Mouse (Mus musculus) limb, embryonic 13.5 days (tissue): ENCODE measurements around the gene Esd. TPM values are rescaled to one million over a fixed set of nuclear protein-coding genes. Genes with fewer than 3 reads are reported as not detected.

ENCODE experiments used
- ATAC-seq: fragments of 200-750 bp; cut with Nextera tagmentation; 2 replicates; pipeline ENCODE4 v1.8.0; 2017; ENCODE audit warnings: low read depth, moderate number of reproducible peaks, moderate TSS enrichment; ENCODE audit not compliant: low FRiP score
- H3K27ac ChIP-seq: fragments of 300-500 bp; sonication (generic); 2 replicates; pipeline ENCODE4 v1.5.1; 2015; ENCODE audit warnings: inconsistent platforms, mild to moderate bottlenecking, moderate library complexity
- H3K27me3 ChIP-seq: fragments of 300-500 bp; sonication (generic); 2 replicates; pipeline ENCODE4 v1.6.1; 2015; ENCODE audit warnings: mild to moderate bottlenecking, inconsistent platforms
- H3K36me3 ChIP-seq: fragments of 300-500 bp; sonication (generic); 2 replicates; pipeline ENCODE4 v1.6.1; 2015; ENCODE audit warnings: inconsistent platforms, mild to moderate bottlenecking, moderate library complexity
- H3K4me1 ChIP-seq: fragments of 300-500 bp; sonication (generic); 2 replicates; pipeline ENCODE4 v1.6.1; 2015; ENCODE audit warnings: inconsistent platforms
- H3K4me2 ChIP-seq: fragments of 300-500 bp; sonication (generic); replicated peaks from 2 replicates; pipeline ENCODE4 v1.6.1; 2015; ENCODE audit warnings: inconsistent platforms, mild to moderate bottlenecking, moderate library complexity
- H3K4me3 ChIP-seq: fragments of 300-500 bp; sonication (generic); 2 replicates; pipeline ENCODE4 v1.5.1; 2015; ENCODE audit warnings: moderate library complexity, mild to moderate bottlenecking, inconsistent platforms
- H3K9ac ChIP-seq: fragments of 300-500 bp; sonication (generic); 2 replicates; pipeline ENCODE4 v1.6.1; 2015; ENCODE audit warnings: mild to moderate bottlenecking, inconsistent platforms
- H3K9me3 ChIP-seq: fragments of 300-500 bp; sonication (generic); 2 replicates; pipeline ENCODE4 v1.6.1; 2016; ENCODE audit warnings: inconsistent platforms
- WGBS: fragments of 180-500 bp; shearing (Covaris S2); methylation state at CpG from one replicate; pipeline ENCODE4 v1.1.7; 2015; 5-methylcytosine and 5-hydroxymethylcytosine counted together
- polyA plus RNA-seq: library from polyadenylated mRNA; unstranded; fragments of >200 nt; fragmentation: Nextera tagmentation; extraction: Ambion mirVana; gene quantifications from 2 replicates; pipeline ENCODE4 v1.2.1, GENCODE M21; 2015

The Esd gene
- polyA plus RNA-seq, 1 experiment from 2014 or later: 330 TPM

DNA sequence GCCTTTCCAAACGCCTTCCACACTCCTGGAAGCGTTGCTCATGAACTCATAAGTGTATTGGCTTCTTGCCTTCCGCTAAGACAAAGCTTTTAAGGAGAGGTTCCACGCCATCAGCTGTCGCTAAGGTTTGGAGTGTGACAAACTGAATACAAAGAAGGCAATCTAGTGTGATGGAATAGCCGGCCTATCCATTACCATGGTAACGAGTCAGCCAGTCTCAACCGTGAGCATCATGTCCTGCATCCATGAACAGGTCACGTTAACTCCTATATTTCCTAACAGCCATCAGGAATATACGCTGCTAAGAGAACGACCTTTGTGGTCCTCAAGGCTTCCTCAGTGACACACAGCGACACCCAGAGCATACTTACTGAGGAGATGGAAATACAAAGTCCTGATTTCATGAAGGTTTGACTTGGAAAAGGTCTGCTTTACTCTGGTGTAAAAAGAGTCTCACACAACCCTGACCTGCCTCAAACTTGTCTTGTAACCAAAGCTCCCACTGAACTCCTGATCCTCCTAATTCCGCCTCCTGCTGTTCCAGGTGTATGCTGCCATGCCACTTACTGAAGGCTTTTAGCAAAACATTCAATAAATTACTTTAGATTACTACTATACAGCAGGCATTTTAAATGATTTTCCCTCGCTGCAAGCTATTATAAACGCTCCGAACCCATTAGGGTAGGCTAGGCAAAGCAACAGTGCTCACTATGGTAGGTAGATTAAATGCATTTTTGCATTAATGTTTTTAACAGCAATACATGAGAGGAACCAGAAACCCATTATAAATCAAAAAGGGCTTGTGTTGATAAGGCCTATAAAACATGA is 66.2 kb downstream of the Esd start:
- Histone ChIP-seq H3K36me3 (peaks cover 47% of the 10 kb centered on the region), H3K27me3 (no peaks in the 10 kb centered on the region), H3K4me3 (no peak overlapping the region), H3K4me1 (peaks cover 17% of the 10 kb centered on the region), H3K9me3 (peaks cover 10% of the 10 kb centered on the region; the same call in 1 of the 2 replicates), H3K9ac (no peak overlapping the region), H3K27ac (no peak overlapping the region; the same call in 1 of the 2 replicates), H3K4me2 (no peak overlapping the region)
- ATAC-seq: peak; percentile 36; the same call in 1 of the 2 replicates
- 69% methylated on average over 16 of the region's 16 CpGs for WGBS

Other genes starting within 250 kb of the Esd start
- 0.57 and 0.81 TPM in 2 replicates for gene Htr2a, start 91.5 kb upstream of the Esd start, polyA plus RNA-seq
- 14.6 and 17.3 TPM in 2 replicates for gene Lrch1, start 215.6 kb downstream of the Esd start, polyA plus RNA-seq